Mouse (Mus musculus): ENCODE data around the gene Ago4. TPM values are rescaled to one million over a fixed set of nuclear protein-coding genes. Genes with fewer than 3 reads are reported as not detected.

Gene Ago4
- polyA plus RNA-seq, 1 experiment from 2014 or later = 1.1 TPM

DNA sequence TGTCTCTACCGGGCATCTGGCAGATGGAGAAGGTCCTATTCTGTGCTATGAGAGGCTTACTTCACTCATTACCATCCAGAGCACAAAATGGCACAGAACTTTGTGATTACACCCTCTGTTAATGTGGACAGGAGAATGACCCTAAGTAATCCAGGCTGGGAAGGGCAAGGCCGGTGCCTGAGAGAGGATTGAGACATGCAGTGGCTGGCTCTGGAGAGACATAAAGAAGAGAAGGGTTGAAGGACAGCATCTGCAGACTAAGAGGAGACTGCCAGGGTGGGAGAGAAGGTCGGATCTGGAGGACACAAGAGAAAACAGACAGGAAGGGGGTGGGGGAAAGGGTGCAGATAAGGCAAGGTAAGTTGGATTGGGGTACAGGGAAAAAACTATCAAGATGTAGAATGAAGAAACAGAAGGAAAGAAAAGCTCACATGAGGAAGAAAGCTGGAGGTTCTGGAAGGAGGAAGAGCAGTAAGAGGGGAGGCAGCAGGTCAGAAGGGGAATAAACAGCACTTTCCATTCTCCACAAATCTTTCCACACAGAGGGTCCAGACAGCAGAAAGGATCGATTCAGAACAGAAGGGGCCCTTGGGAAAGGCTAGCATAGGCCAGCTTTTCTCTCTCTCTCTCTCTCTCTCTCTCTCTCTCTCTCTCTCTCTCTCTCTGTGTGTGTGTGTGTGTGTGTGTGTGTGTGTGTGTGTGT lies 68.9 kb downstream of the Ago4 start:
- ATAC-seq (replicated peaks; ENCODE audit: insufficient number of reproducible peaks, low FRiP score, low TSS enrichment) = no peak

DNA sequence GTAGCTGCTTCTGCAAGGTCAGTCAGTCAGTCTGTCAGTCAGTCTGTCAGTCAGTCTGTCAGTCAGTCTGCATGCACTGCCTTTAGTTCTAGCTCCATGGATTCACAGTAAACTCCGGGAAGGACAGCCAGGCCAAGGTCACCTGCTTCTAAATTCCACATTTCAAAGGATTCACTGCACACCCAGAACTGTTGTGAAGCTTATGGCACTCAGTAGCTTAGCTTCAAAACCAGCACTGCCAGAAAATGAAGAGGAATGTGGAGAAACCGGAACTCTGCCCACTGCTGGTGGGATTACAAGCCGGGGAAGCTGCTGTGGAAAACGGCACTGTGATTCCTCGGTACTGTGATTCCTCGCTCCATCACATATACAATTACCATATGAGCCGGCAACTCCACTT lies 77.8 kb downstream of the Ago4 start:
- Histone ChIP-seq H3K9ac (ENCODE audit: low read depth, low read length) (no peak overlapping the region), H3K4me1 (ENCODE audit: control insufficient read depth, insufficient read depth, low read length) (no peaks in the 10 kb centered on the region), H3K9me3 (replicated peaks; ENCODE audit: control insufficient read depth, low read length) (no peaks in the 10 kb centered on the region), H3K36me3 (ENCODE audit: control insufficient read depth, insufficient read depth, low read length) (peaks cover 20% of the 10 kb centered on the region), H3K4me3 (ENCODE audit: low read depth, low read length) (no peak overlapping the region), H3K27me3 (ENCODE audit: control insufficient read depth, insufficient read depth, low read length) (no peaks in the 10 kb centered on the region), H3K27ac (ENCODE audit: low read depth, low read length) (no peak overlapping the region), H3K4me2 (no peak overlapping the region)
- ATAC-seq (replicated peaks; ENCODE audit: insufficient number of reproducible peaks, low FRiP score, low TSS enrichment) = no peak
- 89% methylated on average over 7 of the region's 7 CpGs for WGBS (ENCODE audit: insufficient replicate concordance)

More for the DNA sequence above, 68.9 kb downstream of the Ago4 start:
- Histone ChIP-seq H3K4me1 (ENCODE audit: control insufficient read depth, insufficient read depth, low read length) (peaks cover 26% of the 10 kb centered on the region), H3K36me3 (ENCODE audit: control insufficient read depth, insufficient read depth, low read length) (no peaks in the 10 kb centered on the region), H3K27me3 (ENCODE audit: control insufficient read depth, insufficient read depth, low read length) (no peaks in the 10 kb centered on the region), H3K4me2 (no peak overlapping the region), H3K27ac (ENCODE audit: low read depth, low read length) (no peak overlapping the region), H3K4me3 (ENCODE audit: low read depth, low read length) (no peak overlapping the region), H3K9me3 (replicated peaks; ENCODE audit: control insufficient read depth, low read length) (no peaks in the 10 kb centered on the region), H3K9ac (ENCODE audit: low read depth, low read length) (no peak overlapping the region)
- WGBS (ENCODE audit: insufficient replicate concordance) = 35% methylated on average over 4 of the region's 4 CpGs

DNA sequence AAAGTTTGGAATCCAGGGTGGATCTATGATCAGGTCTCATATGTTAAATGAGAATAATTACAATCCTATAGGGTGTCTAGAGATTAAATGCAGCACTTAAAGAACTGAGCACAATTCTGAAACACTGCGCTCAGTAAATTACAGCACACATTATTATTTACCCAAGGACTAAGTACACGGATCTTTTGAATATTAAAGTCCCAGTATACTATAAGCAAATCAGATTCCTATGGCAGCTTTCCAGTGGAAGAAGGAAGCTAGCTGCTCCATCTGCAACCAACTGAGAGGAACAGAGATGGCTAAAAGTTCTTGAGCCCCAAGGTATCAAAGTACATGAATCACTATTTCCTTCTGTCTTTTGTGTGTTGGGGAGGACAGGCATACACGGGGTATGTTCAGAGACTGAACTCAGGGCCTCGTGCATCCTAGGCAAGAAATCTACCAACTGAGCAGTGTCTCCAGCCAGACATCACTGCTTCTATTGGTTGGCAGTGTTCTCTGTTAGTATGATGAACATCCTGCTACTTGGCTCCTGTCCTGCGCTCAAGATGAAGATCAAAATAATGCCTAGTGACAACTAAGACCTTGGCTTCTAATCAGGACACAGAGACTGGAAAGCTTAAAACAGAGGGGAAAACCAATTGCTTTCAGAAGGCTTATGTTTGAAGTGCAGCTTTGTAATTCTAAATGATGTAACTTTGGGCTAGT lies 78.6 kb downstream of the Ago4 start:
- no peak overlapping the region for H3K9ac ChIP-seq (ENCODE audit: low read depth, low read length)
- no peak overlapping the region for H3K4me2 ChIP-seq
- no peaks in the 10 kb centered on the region for H3K4me1 ChIP-seq (ENCODE audit: control insufficient read depth, insufficient read depth, low read length)
- ATAC-seq (replicated peaks; ENCODE audit: insufficient number of reproducible peaks, low FRiP score, low TSS enrichment) = no peak
- 95% methylated on average over 5 of the region's 5 CpGs for WGBS (ENCODE audit: insufficient replicate concordance)
- no peak overlapping the region for H3K4me3 ChIP-seq (ENCODE audit: low read depth, low read length)
- no peaks in the 10 kb centered on the region for H3K9me3 ChIP-seq (replicated peaks; ENCODE audit: control insufficient read depth, low read length)
- H3K27ac ChIP-seq (ENCODE audit: low read depth, low read length) = no peak overlapping the region
- H3K27me3 ChIP-seq (ENCODE audit: control insufficient read depth, insufficient read depth, low read length) = no peaks in the 10 kb centered on the region
- H3K36me3 ChIP-seq (ENCODE audit: control insufficient read depth, insufficient read depth, low read length) = peaks cover 20% of the 10 kb centered on the region

DNA sequence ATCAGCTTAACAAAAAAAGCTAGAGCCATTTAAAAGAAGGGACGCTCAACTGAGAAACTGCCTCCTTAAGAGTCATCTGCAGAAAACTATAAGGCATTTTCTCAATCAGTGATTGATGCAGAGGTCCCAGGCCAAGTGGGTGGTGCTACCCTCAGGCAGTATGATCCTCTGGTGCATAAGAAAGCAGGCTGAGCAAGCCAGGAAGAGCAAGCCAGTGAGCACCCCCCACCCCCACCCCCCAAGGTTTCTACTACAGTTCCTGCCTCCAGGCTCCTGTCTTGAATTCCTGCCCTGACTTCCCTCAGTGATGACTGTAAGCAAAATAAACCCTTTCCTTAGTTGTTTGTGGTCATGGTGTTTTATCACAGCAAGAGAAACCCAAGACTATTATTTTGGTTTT lies 83.0 kb downstream of the Ago4 start:
- no peak overlapping the region for H3K4me3 ChIP-seq (ENCODE audit: low read depth, low read length)
- peaks cover 16% of the 10 kb centered on the region for H3K36me3 ChIP-seq (ENCODE audit: control insufficient read depth, insufficient read depth, low read length)
- H3K27ac ChIP-seq (ENCODE audit: low read depth, low read length) = no peak overlapping the region
- 88% methylated on average over 1 of the region's 1 CpGs for WGBS (ENCODE audit: insufficient replicate concordance)
- no peak overlapping the region for H3K4me2 ChIP-seq
- ATAC-seq (replicated peaks; ENCODE audit: insufficient number of reproducible peaks, low FRiP score, low TSS enrichment) = no peak
- H3K9me3 ChIP-seq (replicated peaks; ENCODE audit: control insufficient read depth, low read length) = no peaks in the 10 kb centered on the region
- H3K27me3 ChIP-seq (ENCODE audit: control insufficient read depth, insufficient read depth, low read length) = no peaks in the 10 kb centered on the region
- H3K9ac ChIP-seq (ENCODE audit: low read depth, low read length) = no peak overlapping the region
- H3K4me1 ChIP-seq (ENCODE audit: control insufficient read depth, insufficient read depth, low read length) = no peaks in the 10 kb centered on the region

DNA sequence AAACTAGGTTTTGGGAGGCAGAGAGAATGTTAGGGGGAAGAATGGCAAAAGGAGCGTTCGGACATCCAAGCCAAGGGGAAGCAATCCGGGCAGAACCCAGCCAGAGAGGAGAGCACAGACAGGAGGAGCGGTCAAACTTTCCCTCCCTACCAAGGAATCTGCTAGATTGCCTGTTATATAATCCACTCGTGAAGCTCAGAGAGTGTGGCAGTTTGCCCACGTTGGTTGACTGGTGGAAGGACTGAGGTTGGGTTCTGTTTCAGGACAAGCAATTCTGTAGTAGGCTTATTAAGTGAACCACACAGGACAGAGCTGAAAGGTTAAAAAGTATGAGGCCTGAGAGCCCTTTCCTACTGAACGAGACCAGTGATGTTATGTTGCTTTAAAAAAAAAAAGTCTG lies 86.1 kb downstream of the Ago4 start:
- Histone ChIP-seq H3K4me3 (ENCODE audit: low read depth, low read length) (no peak overlapping the region), H3K36me3 (ENCODE audit: control insufficient read depth, insufficient read depth, low read length) (peaks cover 3% of the 10 kb centered on the region; the same call in 1 of the 2 replicates), H3K4me1 (ENCODE audit: control insufficient read depth, insufficient read depth, low read length) (no peaks in the 10 kb centered on the region), H3K27me3 (ENCODE audit: control insufficient read depth, insufficient read depth, low read length) (no peaks in the 10 kb centered on the region), H3K27ac (ENCODE audit: low read depth, low read length) (no peak overlapping the region), H3K9me3 (replicated peaks; ENCODE audit: control insufficient read depth, low read length) (no peaks in the 10 kb centered on the region), H3K4me2 (no peak overlapping the region), H3K9ac (ENCODE audit: low read depth, low read length) (no peak overlapping the region)
- 79% methylated on average over 7 of the region's 7 CpGs for WGBS (ENCODE audit: insufficient replicate concordance)
- ATAC-seq (replicated peaks; ENCODE audit: insufficient number of reproducible peaks, low FRiP score, low TSS enrichment) = no peak

DNA sequence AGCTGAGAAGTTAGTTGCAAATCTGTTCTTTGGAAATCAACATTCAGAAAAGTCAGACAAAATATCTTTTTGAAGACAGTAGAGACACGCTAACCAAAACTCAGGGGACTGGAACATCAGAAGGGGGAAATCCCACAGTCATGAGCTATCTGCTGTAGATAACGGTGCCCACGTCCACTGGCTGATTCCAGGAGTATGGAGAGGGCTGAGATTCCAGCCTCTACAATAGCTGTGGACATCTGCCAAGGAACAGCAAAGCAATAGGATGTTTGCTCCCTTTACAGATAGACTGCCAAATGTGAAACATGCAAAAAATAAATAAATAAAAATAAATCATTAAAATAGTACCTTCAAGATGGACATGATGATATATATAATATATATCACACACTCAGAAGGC lies 88.7 kb downstream of the Ago4 start:
- Histone ChIP-seq H3K4me1 (ENCODE audit: control insufficient read depth, insufficient read depth, low read length) (no peaks in the 10 kb centered on the region), H3K9ac (ENCODE audit: low read depth, low read length) (no peak overlapping the region), H3K27me3 (ENCODE audit: control insufficient read depth, insufficient read depth, low read length) (no peaks in the 10 kb centered on the region), H3K27ac (ENCODE audit: low read depth, low read length) (no peak overlapping the region), H3K9me3 (replicated peaks; ENCODE audit: control insufficient read depth, low read length) (no peaks in the 10 kb centered on the region), H3K4me2 (no peak overlapping the region), H3K4me3 (ENCODE audit: low read depth, low read length) (no peak overlapping the region), H3K36me3 (ENCODE audit: control insufficient read depth, insufficient read depth, low read length) (peaks cover 8% of the 10 kb centered on the region)
- ATAC-seq (replicated peaks; ENCODE audit: insufficient number of reproducible peaks, low FRiP score, low TSS enrichment) = no peak
- WGBS (ENCODE audit: insufficient replicate concordance) = 33% methylated on average over 3 of the region's 3 CpGs

Small RNA genes within 50 kb of the gene (microRNA-seq; reads per million reads assigned to microRNA genes)
- gene Mir7119 (ENCODE audit: borderline number of aligned reads) = not detected

Other genes with a start within 250 kb of the Ago4 start
- gene Col8a2, start 246.7 kb downstream of the Ago4 start, polyA plus RNA-seq (2014; fragmentation: Nextera tagmentation; extraction: Ambion mirVana) = 2.0 and 3.0 TPM in 2 replicates
- gene Adprhl2, start 211.8 kb downstream of the Ago4 start, polyA plus RNA-seq (2014; fragmentation: Nextera tagmentation; extraction: Ambion mirVana) = 28.8 and 30.1 TPM in 2 replicates
- 0.96 and 1.5 TPM in 2 replicates for gene Tekt2, start 207.8 kb downstream of the Ago4 start, polyA plus RNA-seq (2014; fragmentation: Nextera tagmentation; extraction: Ambion mirVana)
- gene Ago3, start 103.9 kb downstream of the Ago4 start, polyA plus RNA-seq (2014; fragmentation: Nextera tagmentation; extraction: Ambion mirVana) = 8.4 and 15.7 TPM in 2 replicates
- 3.9 and 4.1 TPM in 2 replicates for gene Ago1, start 64.9 kb downstream of the Ago4 start, polyA plus RNA-seq (2014; fragmentation: Nextera tagmentation; extraction: Ambion mirVana)
- gene Clspn, start 23.5 kb upstream of the Ago4 start, polyA plus RNA-seq (2014; fragmentation: Nextera tagmentation; extraction: Ambion mirVana) = 23.1 and 36.3 TPM in 2 replicates
- gene 5730409E04Rik, start 76.3 kb upstream of the Ago4 start, polyA plus RNA-seq (2014; fragmentation: Nextera tagmentation; extraction: Ambion mirVana) = 1.6 and 1.9 TPM in 2 replicates
- 411 and 434 TPM in 2 replicates for gene Psmb2, start 144.2 kb upstream of the Ago4 start, polyA plus RNA-seq (2014; fragmentation: Nextera tagmentation; extraction: Ambion mirVana)
- not detected in 2 replicates for gene Tfap2e, start 202.8 kb upstream of the Ago4 start, polyA plus RNA-seq (2014; fragmentation: Nextera tagmentation; extraction: Ambion mirVana)
- gene Ncdn, start 220.0 kb upstream of the Ago4 start, polyA plus RNA-seq (2014; fragmentation: Nextera tagmentation; extraction: Ambion mirVana) = 19.3 and 20.4 TPM in 2 replicates
- gene AU040320, start 220.1 kb upstream of the Ago4 start, polyA plus RNA-seq (2014; fragmentation: Nextera tagmentation; extraction: Ambion mirVana) = 20.7 and 24.2 TPM in 2 replicates